Mouse (Mus musculus): ENCODE results near the gene Sh2d3c. TPM values are rescaled to one million over a fixed set of nuclear protein-coding genes. Genes with fewer than 3 reads are reported as not detected.

The Sh2d3c gene
- polyA plus RNA-seq, 1 experiment from 2014 or later, result 58.5 TPM

- no peak overlapping the region for H3K4me3 ChIP-seq (ENCODE audit: low read length)
- H3K4me2 ChIP-seq (ENCODE audit: low read length), result no peak overlapping the region
- H3K36me3 ChIP-seq (ENCODE audit: control insufficient read depth, insufficient read depth, low read length), result no peaks in the 10 kb centered on the region
- H3K4me1 ChIP-seq (ENCODE audit: control insufficient read depth, insufficient read depth, low read depth, low read length), result peaks cover 16% of the 10 kb centered on the region
- H3K27me3 ChIP-seq (replicated peaks; ENCODE audit: control insufficient read depth, insufficient read depth, low read length), result no peaks in the 10 kb centered on the region
- WGBS, result 17% methylated on average over 8 of the region's 8 CpGs
- no peaks in the 10 kb centered on the region for H3K9me3 ChIP-seq (ENCODE audit: control insufficient read depth, low read length)
- H3K27ac ChIP-seq (ENCODE audit: low read depth, low read length), result no peak overlapping the region
- ATAC-seq, result no peak
- H3K9ac ChIP-seq (ENCODE audit: low read depth, low read length), result no peak overlapping the region
Measured at GRCm38 (mm10) chr2:32779131-32779530, 58.3 kb downstream of the Sh2d3c start.

DNA sequence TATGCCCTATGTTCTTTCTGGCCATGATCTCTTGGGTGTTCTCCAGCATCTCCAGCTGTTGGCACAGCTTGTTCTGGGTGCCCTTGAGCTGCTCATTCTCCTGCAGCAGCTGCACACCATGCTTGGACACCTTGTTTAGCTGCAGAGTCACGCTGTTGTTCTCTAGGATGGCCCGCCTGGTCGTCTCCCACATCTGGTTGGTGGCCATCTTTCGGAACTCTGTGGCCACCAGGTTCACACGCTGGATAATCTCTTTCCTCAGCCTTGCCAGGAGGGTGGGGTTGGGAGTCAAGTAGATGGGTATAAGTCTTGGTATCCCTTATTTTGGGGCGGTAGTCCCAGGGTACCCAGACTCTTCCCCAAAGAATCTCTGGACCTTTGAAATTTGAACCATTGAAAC lies 58.9 kb downstream of the Sh2d3c start:
- H3K27ac ChIP-seq (ENCODE audit: low read depth, low read length), result no peak overlapping the region
- no peak for ATAC-seq
- no peak overlapping the region for H3K9ac ChIP-seq (ENCODE audit: low read depth, low read length)
- peaks cover 16% of the 10 kb centered on the region for H3K4me1 ChIP-seq (ENCODE audit: control insufficient read depth, insufficient read depth, low read depth, low read length)
- no peaks in the 10 kb centered on the region for H3K9me3 ChIP-seq (ENCODE audit: control insufficient read depth, low read length)
- H3K4me3 ChIP-seq (ENCODE audit: low read length), result no peak overlapping the region
- 92% methylated on average over 6 of the region's 6 CpGs for WGBS
- no peaks in the 10 kb centered on the region for H3K27me3 ChIP-seq (replicated peaks; ENCODE audit: control insufficient read depth, insufficient read depth, low read length)
- H3K4me2 ChIP-seq (ENCODE audit: low read length), result no peak overlapping the region
- H3K36me3 ChIP-seq (ENCODE audit: control insufficient read depth, insufficient read depth, low read length), result no peaks in the 10 kb centered on the region

DNA sequence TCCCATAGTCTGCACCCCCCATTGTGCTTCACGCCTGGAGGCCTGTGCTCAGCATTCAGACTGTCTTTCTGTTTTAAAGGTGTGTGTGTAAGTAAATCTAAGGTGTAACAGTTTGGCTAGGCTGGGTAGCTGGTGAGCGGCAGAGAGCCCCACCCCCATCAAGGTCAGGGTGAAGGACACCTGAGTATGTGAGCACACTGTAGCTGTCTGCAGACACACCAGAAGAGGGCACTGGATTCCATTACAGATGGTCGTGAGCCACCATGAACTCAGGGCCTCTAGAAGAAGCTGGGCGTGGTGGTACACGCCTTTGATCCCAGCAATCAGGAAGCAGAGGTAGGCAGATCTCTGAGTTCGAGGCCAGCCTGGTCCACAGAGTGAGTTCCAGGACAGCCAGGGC lies 60.9 kb downstream of the Sh2d3c start:
- H3K9me3 ChIP-seq (ENCODE audit: control insufficient read depth, low read length), result no peaks in the 10 kb centered on the region
- H3K4me1 ChIP-seq (ENCODE audit: control insufficient read depth, insufficient read depth, low read depth, low read length), result peaks cover 3% of the 10 kb centered on the region; the same call in 1 of the 2 replicates
- no peaks in the 10 kb centered on the region for H3K36me3 ChIP-seq (ENCODE audit: control insufficient read depth, insufficient read depth, low read length)
- no peak overlapping the region for H3K4me3 ChIP-seq (ENCODE audit: low read length)
- no peak overlapping the region for H3K9ac ChIP-seq (ENCODE audit: low read depth, low read length)
- ATAC-seq, result no peak
- no peak overlapping the region for H3K27ac ChIP-seq (ENCODE audit: low read depth, low read length)
- no peak overlapping the region for H3K4me2 ChIP-seq (ENCODE audit: low read length)
- no peaks in the 10 kb centered on the region for H3K27me3 ChIP-seq (replicated peaks; ENCODE audit: control insufficient read depth, insufficient read depth, low read length)
- 82% methylated on average over 6 of the region's 6 CpGs for WGBS

DNA sequence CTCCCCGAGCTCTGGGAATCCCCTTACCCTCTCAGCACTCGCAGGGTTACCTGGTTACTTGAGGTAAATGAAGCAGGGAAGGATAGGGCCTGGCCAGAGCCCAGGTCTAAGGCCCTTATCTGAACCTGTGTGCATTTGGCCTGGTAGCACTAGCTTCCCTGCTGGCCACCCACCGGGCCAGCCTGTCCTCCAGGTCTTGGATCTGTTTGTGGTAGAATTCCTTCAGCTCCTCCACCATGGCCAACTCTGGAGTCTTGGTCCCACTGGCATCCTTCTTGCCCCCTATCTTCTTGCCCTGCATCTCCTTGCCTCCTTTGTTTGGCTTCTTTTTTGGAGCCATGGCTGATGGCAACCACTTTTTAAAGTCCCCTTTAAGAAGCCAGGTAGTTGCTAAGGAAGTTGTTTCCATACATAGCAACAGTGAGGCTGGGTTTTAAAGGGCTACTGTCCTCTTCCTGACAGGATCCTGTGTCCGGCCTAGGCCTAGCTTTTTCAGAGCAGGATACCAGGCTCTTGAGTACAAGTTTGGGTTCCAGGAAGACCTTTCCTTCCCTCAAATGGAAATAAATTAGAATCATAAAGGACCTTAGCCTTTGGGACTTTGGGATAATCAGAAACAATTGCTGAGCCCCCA lies 63.3 kb downstream of the Sh2d3c start, which contains the start of gene Cfap157:
Gene Cfap157, minus strand, starts transcription at position 381 of the 634 bp plus-strand sequence.
- 72% methylated on average over 4 of the region's 4 CpGs for WGBS
- Histone ChIP-seq H3K9ac (ENCODE audit: low read depth, low read length) (no peak within 1 kb of the TSS), H3K27me3 (replicated peaks; ENCODE audit: control insufficient read depth, insufficient read depth, low read length) (no peaks in the 10 kb centered on the region), H3K4me2 (ENCODE audit: low read length) (peak within 1 kb of the TSS; percentile 30), H3K36me3 (ENCODE audit: control insufficient read depth, insufficient read depth, low read length) (peaks cover 7% of the 10 kb centered on the region), H3K27ac (ENCODE audit: low read depth, low read length) (no peak within 1 kb of the TSS; the same call in 1 of the 2 replicates), H3K4me3 (ENCODE audit: low read length) (peak within 1 kb of the TSS; percentile 14), H3K4me1 (ENCODE audit: control insufficient read depth, insufficient read depth, low read depth, low read length) (peaks cover 3% of the 10 kb centered on the region; the same call in 1 of the 2 replicates), H3K9me3 (ENCODE audit: control insufficient read depth, low read length) (no peaks in the 10 kb centered on the region)
- ATAC-seq, result no peak

- no peak overlapping the region for H3K27ac ChIP-seq (ENCODE audit: low read depth, low read length)
- no peak overlapping the region for H3K9ac ChIP-seq (ENCODE audit: low read depth, low read length)
- 66% methylated on average over 6 of the region's 6 CpGs for WGBS
- H3K36me3 ChIP-seq (ENCODE audit: control insufficient read depth, insufficient read depth, low read length), result peaks cover 10% of the 10 kb centered on the region
- H3K4me3 ChIP-seq (ENCODE audit: low read length), result no peak overlapping the region
- H3K27me3 ChIP-seq (replicated peaks; ENCODE audit: control insufficient read depth, insufficient read depth, low read length), result no peaks in the 10 kb centered on the region
- ATAC-seq, result no peak
- H3K9me3 ChIP-seq (ENCODE audit: control insufficient read depth, low read length), result no peaks in the 10 kb centered on the region
- peaks cover 3% of the 10 kb centered on the region; the same call in 1 of the 2 replicates for H3K4me1 ChIP-seq (ENCODE audit: control insufficient read depth, insufficient read depth, low read depth, low read length)
- H3K4me2 ChIP-seq (ENCODE audit: low read length), result no peak overlapping the region
Measured at GRCm38 (mm10) chr2:32787176-32787575, 66.3 kb downstream of the Sh2d3c start.

GRCm38 (mm10) chr2:32788581-32788980 lies 67.7 kb downstream of the Sh2d3c start:
- ATAC-seq, result no peak
- H3K27ac ChIP-seq (ENCODE audit: low read depth, low read length), result no peak overlapping the region
- H3K9ac ChIP-seq (ENCODE audit: low read depth, low read length), result no peak overlapping the region
- peaks cover 3% of the 10 kb centered on the region; the same call in 1 of the 2 replicates for H3K4me1 ChIP-seq (ENCODE audit: control insufficient read depth, insufficient read depth, low read depth, low read length)
- no peaks in the 10 kb centered on the region for H3K27me3 ChIP-seq (replicated peaks; ENCODE audit: control insufficient read depth, insufficient read depth, low read length)
- H3K36me3 ChIP-seq (ENCODE audit: control insufficient read depth, insufficient read depth, low read length), result peaks cover 16% of the 10 kb centered on the region
- H3K4me2 ChIP-seq (ENCODE audit: low read length), result no peak overlapping the region
- no peak overlapping the region for H3K4me3 ChIP-seq (ENCODE audit: low read length)
- no peaks in the 10 kb centered on the region for H3K9me3 ChIP-seq (ENCODE audit: control insufficient read depth, low read length)
- WGBS, result 66% methylated on average over 2 of the region's 2 CpGs

DNA sequence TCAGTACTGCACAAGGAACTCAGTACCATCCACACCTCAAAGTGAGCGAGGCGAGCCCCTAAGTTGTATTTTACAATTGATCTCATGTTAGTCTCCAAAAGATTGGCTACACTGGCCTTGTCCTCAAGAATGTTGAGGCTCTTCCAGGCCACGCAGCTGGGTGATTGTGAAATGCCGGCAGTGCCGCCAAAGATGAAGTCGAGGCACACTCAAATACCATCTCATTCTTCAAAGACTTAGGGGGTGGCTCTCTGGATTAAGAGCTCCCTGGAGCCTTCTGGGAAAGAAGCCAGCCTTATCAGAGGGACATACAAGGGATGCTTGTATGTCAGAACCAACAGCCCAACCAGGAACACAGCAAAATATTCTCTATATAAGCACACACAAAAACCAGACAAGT lies 70.4 kb downstream of the Sh2d3c start:
- Histone ChIP-seq H3K4me1 (ENCODE audit: control insufficient read depth, insufficient read depth, low read depth, low read length) (no peaks in the 10 kb centered on the region), H3K4me3 (ENCODE audit: low read length) (no peak overlapping the region), H3K4me2 (ENCODE audit: low read length) (no peak overlapping the region), H3K36me3 (ENCODE audit: control insufficient read depth, insufficient read depth, low read length) (peaks cover 29% of the 10 kb centered on the region), H3K27ac (ENCODE audit: low read depth, low read length) (no peak overlapping the region), H3K9me3 (ENCODE audit: control insufficient read depth, low read length) (no peaks in the 10 kb centered on the region), H3K27me3 (replicated peaks; ENCODE audit: control insufficient read depth, insufficient read depth, low read length) (no peaks in the 10 kb centered on the region), H3K9ac (ENCODE audit: low read depth, low read length) (no peak overlapping the region)
- 74% methylated on average over 6 of the region's 6 CpGs for WGBS
- ATAC-seq, result no peak

DNA sequence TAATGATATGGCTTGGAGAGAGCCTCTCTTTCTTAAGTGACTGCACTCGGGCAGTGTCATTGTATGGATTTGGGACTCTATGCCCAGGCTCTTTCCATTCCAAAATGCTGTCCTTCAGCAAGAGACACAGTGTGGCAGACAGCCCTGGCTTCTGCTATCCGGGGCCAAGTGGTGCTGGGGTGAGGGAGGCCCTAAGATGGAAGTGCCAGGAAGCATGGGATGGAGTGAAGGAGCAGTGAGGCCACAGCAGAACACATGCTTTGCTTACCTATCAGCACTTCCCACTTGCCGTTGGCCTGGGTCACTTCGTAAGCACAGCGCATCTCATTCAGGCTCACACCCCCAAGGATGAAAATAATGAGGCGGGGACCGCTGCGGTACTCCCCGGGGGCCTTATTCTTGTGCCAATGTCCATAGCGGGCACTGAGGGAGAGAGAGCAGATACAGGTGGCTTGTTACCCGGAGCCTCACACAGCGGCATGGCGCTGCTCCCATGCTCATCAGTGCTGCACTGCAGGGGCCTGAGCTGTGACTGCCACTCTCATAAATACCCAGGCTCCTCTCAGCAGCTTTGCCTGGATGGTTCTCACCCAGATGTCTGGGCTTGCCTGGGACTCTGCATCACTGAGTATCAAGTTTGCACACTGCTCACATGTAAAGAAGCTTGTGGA lies 75.0 kb downstream of the Sh2d3c start:
- Histone ChIP-seq H3K27ac (ENCODE audit: low read depth, low read length) (no peak overlapping the region), H3K9me3 (ENCODE audit: control insufficient read depth, low read length) (no peaks in the 10 kb centered on the region), H3K27me3 (replicated peaks; ENCODE audit: control insufficient read depth, insufficient read depth, low read length) (no peaks in the 10 kb centered on the region), H3K4me3 (ENCODE audit: low read length) (no peak overlapping the region), H3K4me1 (ENCODE audit: control insufficient read depth, insufficient read depth, low read depth, low read length) (no peaks in the 10 kb centered on the region), H3K4me2 (ENCODE audit: low read length) (no peak overlapping the region), H3K36me3 (ENCODE audit: control insufficient read depth, insufficient read depth, low read length) (peaks cover 52% of the 10 kb centered on the region), H3K9ac (ENCODE audit: low read depth, low read length) (no peak overlapping the region)
- 76% methylated on average over 13 of the region's 13 CpGs for WGBS
- no peak for ATAC-seq

GRCm38 (mm10) chr2:32798251-32798962 lies 77.6 kb downstream of the Sh2d3c start:
- H3K4me1 ChIP-seq (ENCODE audit: control insufficient read depth, insufficient read depth, low read depth, low read length), result no peaks in the 10 kb centered on the region
- 64% methylated on average over 10 of the region's 10 CpGs for WGBS
- no peak overlapping the region for H3K4me2 ChIP-seq (ENCODE audit: low read length)
- no peaks in the 10 kb centered on the region for H3K9me3 ChIP-seq (ENCODE audit: control insufficient read depth, low read length)
- ATAC-seq, result no peak
- no peak overlapping the region for H3K9ac ChIP-seq (ENCODE audit: low read depth, low read length)
- peaks cover 59% of the 10 kb centered on the region for H3K36me3 ChIP-seq (ENCODE audit: control insufficient read depth, insufficient read depth, low read length)
- no peak overlapping the region for H3K4me3 ChIP-seq (ENCODE audit: low read length)
- no peak overlapping the region for H3K27ac ChIP-seq (ENCODE audit: low read depth, low read length)
- H3K27me3 ChIP-seq (replicated peaks; ENCODE audit: control insufficient read depth, insufficient read depth, low read length), result no peaks in the 10 kb centered on the region
